Mouse (Mus musculus) lung, postnatal 0 days (tissue): ENCODE results near the gene Cox4i2. TPM values are rescaled to one million over a fixed set of nuclear protein-coding genes. Genes with fewer than 3 reads are reported as not detected.

Experiments used
- ATAC-seq: fragments of 200-750 bp; cut with Nextera tagmentation; 2 replicates; pipeline ENCODE4 v1.8.0; 2017; ENCODE audit warnings: moderate library complexity
- DNase-seq: peaks from one replicate; pipeline ENCODE4 v3.0.0-alpha.2; 2016; ENCODE audit warnings: low spot score
- H3K27ac ChIP-seq: fragments of 300-500 bp; sonication (generic); 2 replicates; pipeline ENCODE4 v1.5.1; 2014; ENCODE audit warnings: antibody characterized with exemption, mild to moderate bottlenecking, low read length, mixed read lengths
- H3K27me3 ChIP-seq: fragments of 300-500 bp; sonication (generic); replicated peaks from 2 replicates; pipeline ENCODE4 v1.6.1; 2014; ENCODE audit warnings: low read length, mixed read lengths; ENCODE audit not compliant: insufficient read depth
- H3K36me3 ChIP-seq: fragments of 300-500 bp; sonication (generic); 2 replicates; pipeline ENCODE4 v1.6.1; 2014; ENCODE audit warnings: low read length, mixed read lengths; ENCODE audit not compliant: insufficient read depth
- H3K4me1 ChIP-seq: fragments of 300-500 bp; sonication (generic); 2 replicates; pipeline ENCODE4 v1.6.1; 2014; ENCODE audit warnings: antibody characterized with exemption, low read depth, low read length, mixed read lengths; ENCODE audit not compliant: insufficient read depth
- H3K4me2 ChIP-seq: fragments of 300-500 bp; sonication (generic); replicated peaks from 2 replicates; pipeline ENCODE4 v1.6.1; 2014; ENCODE audit warnings: low read depth, mild to moderate bottlenecking, low read length, moderate library complexity, mixed read lengths
- H3K4me3 ChIP-seq: fragments of 300-500 bp; sonication (generic); 2 replicates; pipeline ENCODE4 v1.5.1; 2014; ENCODE audit warnings: low read depth, low read length
- H3K9ac ChIP-seq: fragments of 300-500 bp; sonication (generic); replicated peaks from 2 replicates; pipeline ENCODE4 v1.6.1; 2014; ENCODE audit warnings: low read depth, mild to moderate bottlenecking
- H3K9me3 ChIP-seq: fragments of 300-500 bp; sonication (generic); 2 replicates; pipeline ENCODE4 v1.6.1; 2016; ENCODE audit warnings: low read length, mixed read lengths
- CTCF ChIP-seq: IDR thresholded peaks from 2 replicates; pipeline ENCODE4 v1.5.1; 2016; ENCODE audit warnings: antibody characterized with exemption, mild to moderate bottlenecking
- EP300 ChIP-seq: IDR thresholded peaks from 2 replicates; pipeline ENCODE4 v1.6.1; 2016; ENCODE audit warnings: antibody characterized with exemption, mild to moderate bottlenecking, control low read depth
- WGBS: fragments of 180-500 bp; shearing (Covaris S2); extraction: QIAGEN DNeasy Blood & Tissue Kit; methylation state at CpG from one replicate; pipeline ENCODE4 v1.1.7; 2014; 5-methylcytosine and 5-hydroxymethylcytosine counted together
- polyA plus RNA-seq: library from polyadenylated mRNA; unstranded; fragments of >200 nt; fragmentation: Nextera tagmentation; extraction: Ambion mirVana; gene quantifications from 2 replicates; pipeline ENCODE4 v1.2.1, GENCODE M21; 2015

The Cox4i2 gene
- polyA plus RNA-seq, 1 experiment from 2014 or later: 228 TPM

- Histone ChIP-seq H3K36me3 (no peaks in the 10 kb centered on the region), H3K4me3 (no peak overlapping the region), H3K27me3 (no peaks in the 10 kb centered on the region), H3K4me1 (peaks cover 39% of the 10 kb centered on the region), H3K27ac (0 out of 2 replicates have a peak overlapping the region, but pooled peaks have one; percentile 86), H3K4me2 (no peak overlapping the region; the same call in 1 of the 2 replicates), H3K9me3 (no peaks in the 10 kb centered on the region), H3K9ac (no peak overlapping the region)
- no peak for TF ChIP-seq EP300
- no peak for TF ChIP-seq CTCF
- ATAC-seq (no peak), DNase-seq (peak; percentile 66)
- WGBS: 47% methylated on average over 15 of the region's 15 CpGs
Measured at GRCm38 (mm10) chr2:152725178-152725750, 28.7 kb upstream of the Cox4i2 start.

GRCm38 (mm10) chr2:152726213-152726612 is 27.8 kb upstream of the Cox4i2 start:
- Histone ChIP-seq H3K4me1 (peaks cover 40% of the 10 kb centered on the region), H3K27ac (peak overlapping the region; percentile 86; the same call in 1 of the 2 replicates), H3K36me3 (no peaks in the 10 kb centered on the region), H3K4me3 (no peak overlapping the region), H3K9me3 (no peaks in the 10 kb centered on the region), H3K4me2 (no peak overlapping the region), H3K27me3 (no peaks in the 10 kb centered on the region), H3K9ac (no peak overlapping the region)
- TF ChIP-seq CTCF (no peak), EP300 (no peak)
- WGBS: 87% methylated on average over 6 of the region's 6 CpGs
- no peak for DNase-seq
- ATAC-seq: no peak

- Histone ChIP-seq H3K4me2 (no peak overlapping the region), H3K9me3 (no peaks in the 10 kb centered on the region), H3K4me1 (peaks cover 40% of the 10 kb centered on the region), H3K9ac (no peak overlapping the region), H3K36me3 (no peaks in the 10 kb centered on the region), H3K27me3 (no peaks in the 10 kb centered on the region), H3K4me3 (no peak overlapping the region), H3K27ac (peak overlapping the region; percentile 86)
- ATAC-seq: peak; percentile 30
- 24% methylated on average over 6 of the region's 6 CpGs for WGBS
- peak; percentile 53 for DNase-seq
- TF ChIP-seq EP300 (peak; percentile 73), CTCF (no peak)
Measured at GRCm38 (mm10) chr2:152726751-152727335, 27.1 kb upstream of the Cox4i2 start.

GRCm38 (mm10) chr2:152727795-152728510 is 26.0 kb upstream of the Cox4i2 start:
- ATAC-seq: peak; percentile 66

GRCm38 (mm10) chr2:152728594-152728993 is 25.4 kb upstream of the Cox4i2 start:
- no peak overlapping the region for H3K4me3 ChIP-seq
- H3K27me3 ChIP-seq: no peaks in the 10 kb centered on the region
- WGBS: 49% methylated on average over 7 of the region's 7 CpGs
- H3K9me3 ChIP-seq: no peaks in the 10 kb centered on the region
- peaks cover 39% of the 10 kb centered on the region for H3K4me1 ChIP-seq
- H3K9ac ChIP-seq: no peak overlapping the region
- peak; percentile 52 for DNase-seq
- TF ChIP-seq EP300 (no peak), CTCF (no peak)
- no peak for ATAC-seq
- no peak overlapping the region for H3K4me2 ChIP-seq
- H3K36me3 ChIP-seq: no peaks in the 10 kb centered on the region
- H3K27ac ChIP-seq: peak overlapping the region; percentile 86

More at GRCm38 (mm10) chr2:152727795-152728510, 26.0 kb upstream of the Cox4i2 start:
- Histone ChIP-seq H3K9ac (no peak overlapping the region), H3K4me3 (no peak overlapping the region), H3K27ac (peak overlapping the region; percentile 86), H3K36me3 (no peaks in the 10 kb centered on the region), H3K4me2 (no peak overlapping the region), H3K9me3 (no peaks in the 10 kb centered on the region), H3K27me3 (no peaks in the 10 kb centered on the region), H3K4me1 (peaks cover 40% of the 10 kb centered on the region)
- WGBS: 65% methylated on average over 14 of the region's 14 CpGs
- TF ChIP-seq EP300: peak; percentile 85
- no peak for TF ChIP-seq CTCF
- DNase-seq: peak; percentile 82

- Histone ChIP-seq H3K27me3 (no peaks in the 10 kb centered on the region), H3K9me3 (no peaks in the 10 kb centered on the region), H3K27ac (peak overlapping the region; percentile 86), H3K9ac (no peak overlapping the region), H3K4me1 (peaks cover 34% of the 10 kb centered on the region; the same call in 1 of the 2 replicates), H3K36me3 (no peaks in the 10 kb centered on the region), H3K4me3 (no peak overlapping the region), H3K4me2 (no peak overlapping the region)
- TF ChIP-seq CTCF: no peak
- TF ChIP-seq EP300: peak; percentile 59
- ATAC-seq: peak; percentile 31
- DNase-seq: peak; percentile 73
- WGBS: 23% methylated on average over 8 of the region's 8 CpGs
Measured at GRCm38 (mm10) chr2:152729013-152729635, 24.8 kb upstream of the Cox4i2 start.
